Mouse (Mus musculus) frontal cortex, postnatal 10 days (tissue): ENCODE results near the gene Stx1b.

ENCODE experiments used
- DNase-seq, 2 experiments: peaks; one replicate each; pipeline ENCODE4 v3.0.0; 2022; ENCODE audit warnings: low spot score in 2 of 2, mixed read lengths in 1 of 2

The Stx1b gene

DNA sequence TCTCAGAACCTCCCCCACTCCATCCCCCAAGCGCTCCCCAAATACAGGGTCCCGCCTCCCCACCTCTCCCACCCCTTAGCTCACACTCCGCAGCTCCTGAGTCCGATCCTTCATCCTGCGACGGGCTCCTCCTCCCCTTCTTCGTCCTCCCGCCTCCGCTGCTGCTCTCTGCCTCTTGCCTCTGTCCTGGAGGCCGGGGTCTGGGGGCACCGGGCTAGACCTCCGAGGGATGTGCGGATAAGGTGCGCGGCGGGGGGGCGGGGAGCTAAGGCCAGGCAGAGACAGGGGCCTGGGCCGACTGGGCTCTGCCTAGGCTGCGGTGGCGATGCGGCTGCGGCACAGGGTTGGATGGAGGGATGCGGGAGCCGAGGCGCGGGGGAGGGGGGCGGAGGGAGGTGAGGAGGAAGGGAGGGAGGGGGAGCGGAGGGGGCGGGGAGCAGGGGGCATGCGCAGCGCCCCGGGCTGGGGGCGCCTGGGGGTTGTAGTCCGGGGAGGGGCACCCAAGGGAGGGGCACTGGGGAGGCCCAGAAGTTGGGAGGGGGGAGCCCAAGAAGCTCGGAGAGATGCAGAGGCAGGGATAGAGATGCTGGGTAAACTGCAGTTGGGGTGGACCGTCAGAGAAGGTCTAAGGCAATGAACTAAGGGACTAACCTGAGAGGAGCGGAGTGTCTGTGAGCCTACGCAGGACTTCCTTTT lies at the start of gene Stx1b, which contains the start of gene Stx4a:
Gene Stx1b, minus strand, starts transcription at position 374 of the 696 bp plus-strand sequence.
Gene Stx4a, plus strand, starts transcription at position 119 of the 696 bp plus-strand sequence.
- DNase-seq: peak; percentile 69 to 70

DNA sequence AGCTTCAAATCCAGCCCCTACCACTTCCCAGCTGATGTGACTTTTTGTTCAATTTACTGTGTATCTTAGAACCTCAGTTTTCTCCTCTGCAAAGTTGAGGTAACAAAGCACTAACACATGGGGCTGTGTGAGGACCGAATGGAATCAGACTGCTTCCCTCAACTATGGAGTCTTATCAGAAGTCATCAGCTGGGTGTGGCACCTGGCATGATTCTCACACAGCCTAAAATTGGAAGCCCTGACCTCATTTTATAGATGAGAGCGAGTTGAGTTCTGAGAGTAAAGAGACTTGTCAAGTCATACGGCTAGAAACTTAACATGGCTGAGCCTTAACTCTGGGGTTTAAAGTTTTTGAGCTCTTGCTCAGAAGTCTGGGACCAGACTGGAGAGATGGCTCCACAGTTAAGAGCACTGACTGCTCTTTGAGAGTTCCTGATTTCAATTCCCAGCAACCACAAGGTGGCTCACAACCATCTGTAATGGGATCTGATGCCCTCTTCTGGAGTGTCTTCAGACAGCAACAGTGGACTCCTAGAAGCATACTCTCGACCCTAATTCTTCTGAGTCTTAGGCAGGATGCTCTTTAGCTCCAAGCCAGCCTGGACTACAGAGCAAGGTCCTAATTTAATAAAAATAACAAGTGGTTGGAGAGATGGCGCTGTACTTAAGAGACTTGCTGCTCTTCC lies 45.9 kb upstream of the Stx1b start:
- no peak for DNase-seq

GRCm38 (mm10) chr7:127869149-127869810 lies 44.9 kb upstream of the Stx1b start:
- DNase-seq: no peak

DNA sequence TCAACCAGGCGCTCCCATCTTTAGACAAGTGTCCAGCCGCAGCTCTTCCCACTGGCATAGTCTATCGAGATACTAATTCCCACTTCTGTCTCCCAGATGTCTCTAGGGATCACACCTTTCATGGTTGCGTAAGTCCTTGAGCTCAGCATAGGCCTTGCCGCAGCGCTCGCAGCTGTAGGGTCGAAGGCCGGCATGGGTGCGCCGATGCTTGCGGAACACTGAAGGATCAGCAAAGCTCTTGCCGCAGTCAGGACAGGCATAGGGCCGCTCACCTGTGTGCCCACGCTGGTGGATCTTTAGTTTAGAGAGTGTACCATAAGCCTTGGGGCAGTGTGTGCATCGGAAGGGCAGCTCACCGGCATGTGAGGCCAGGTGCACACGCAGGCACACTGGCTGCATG lies 43.3 kb upstream of the Stx1b start:
- DNase-seq: no peak

DNA sequence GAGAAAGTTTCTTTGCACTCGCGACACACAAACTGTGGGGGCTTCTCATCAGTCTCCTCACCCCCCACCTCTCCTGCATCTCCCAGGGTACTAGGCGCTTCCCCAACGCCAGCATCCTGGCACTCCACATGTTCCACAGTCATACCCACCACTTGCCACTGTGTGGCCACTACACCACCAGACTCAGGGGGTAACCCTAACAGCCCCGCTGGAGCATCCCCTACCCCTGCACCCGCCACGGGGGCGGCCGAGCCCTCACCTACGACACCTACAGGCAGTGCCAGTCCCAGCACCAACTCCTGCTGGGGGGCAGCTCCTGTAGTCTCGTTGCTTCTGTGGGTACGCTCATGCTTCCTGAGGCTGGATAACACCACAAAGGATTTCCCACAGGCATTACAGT lies 42.1 kb upstream of the Stx1b start:
- no peak for DNase-seq

GRCm38 (mm10) chr7:127858258-127858657 lies 33.9 kb upstream of the Stx1b start:
- no peak for DNase-seq

DNA sequence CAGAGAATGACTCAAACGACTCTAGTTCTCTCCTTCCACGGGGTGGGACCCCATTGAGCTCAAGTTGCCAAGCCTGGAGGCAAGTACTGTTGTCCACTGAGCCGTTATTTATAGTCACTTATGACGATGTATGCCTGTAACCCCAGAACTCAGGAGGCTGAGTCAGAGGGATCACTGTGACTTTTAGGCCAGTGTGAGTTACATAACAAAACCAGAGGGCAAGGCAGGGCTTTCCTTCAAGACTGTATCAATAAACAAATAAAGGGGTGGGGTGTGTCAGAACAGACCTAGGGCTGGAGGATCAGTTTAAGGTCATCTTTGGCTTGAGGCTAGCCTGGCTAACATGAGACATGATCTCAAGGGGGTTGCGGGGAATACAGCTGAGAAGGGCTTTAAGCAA lies 26.6 kb upstream of the Stx1b start:
- DNase-seq: no peak

- no peak for DNase-seq
Measured at GRCm38 (mm10) chr7:127849973-127850875, 25.9 kb upstream of the Stx1b start.

DNA sequence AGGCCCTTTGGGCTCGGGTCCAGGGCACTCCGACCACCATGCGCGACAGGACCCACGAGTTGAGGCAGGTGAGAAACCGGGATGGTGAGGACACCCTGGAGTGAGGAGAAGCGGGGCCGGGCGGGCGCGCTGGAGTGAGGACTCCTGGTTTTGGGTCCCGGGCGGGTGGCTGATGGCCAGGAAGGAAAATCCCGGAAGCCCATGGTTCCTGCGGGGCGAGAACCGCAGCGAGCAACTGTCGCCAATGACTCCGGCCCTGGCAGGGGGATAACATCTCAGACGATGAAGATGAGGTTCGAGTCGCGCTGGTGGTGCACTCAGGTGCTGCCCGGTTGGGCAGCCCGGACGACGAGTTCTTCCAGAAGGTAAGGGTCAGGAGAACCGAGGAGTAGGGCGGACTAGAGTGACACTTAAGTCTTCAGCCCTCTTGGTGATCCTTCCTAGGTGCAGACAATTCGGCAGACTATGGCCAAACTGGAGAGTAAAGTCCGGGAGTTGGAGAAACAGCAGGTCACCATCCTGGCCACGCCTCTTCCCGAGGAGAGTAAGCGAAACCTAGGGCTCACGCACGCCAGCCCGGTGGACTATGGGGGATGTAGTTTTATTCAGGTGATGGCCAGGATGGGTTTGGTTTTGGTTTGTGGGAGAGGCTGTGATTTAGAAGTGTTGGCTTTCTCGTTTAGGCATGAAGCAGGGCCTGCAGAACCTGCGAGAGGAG lies 17.8 kb upstream of the Stx1b start:
- peak; percentile 63 to 76 for DNase-seq

DNA sequence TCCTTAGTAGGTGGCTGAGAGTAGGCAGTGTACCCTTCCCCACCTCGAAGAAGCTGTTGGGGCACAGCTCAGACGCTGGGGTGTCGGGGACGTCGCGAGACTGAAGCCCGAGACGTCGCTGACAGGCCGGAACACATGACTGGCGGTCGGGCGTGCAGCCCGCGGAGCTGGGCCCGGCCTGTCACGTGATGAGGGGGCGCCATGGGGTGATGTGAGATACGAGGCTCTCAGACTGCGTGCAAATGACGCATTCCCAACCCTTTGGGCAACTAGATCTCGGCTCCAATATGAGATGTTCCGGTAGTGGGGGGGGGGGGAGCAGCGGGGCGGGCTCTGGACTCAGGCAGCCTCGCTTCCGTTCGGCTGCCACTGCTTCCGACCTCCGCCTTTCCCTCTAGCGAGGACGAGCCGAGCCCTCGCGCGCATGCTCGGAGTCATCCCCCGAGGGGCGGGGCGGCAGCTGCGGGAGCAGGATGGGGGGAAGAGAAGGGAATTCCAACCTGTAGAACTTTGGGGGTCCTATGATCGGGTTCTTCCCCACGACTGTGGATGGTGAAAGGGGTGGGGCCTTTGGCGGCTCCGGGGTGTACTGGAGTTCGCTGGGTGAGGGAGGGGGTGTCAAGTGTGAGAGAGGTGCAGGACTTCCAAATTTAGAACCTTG lies 17.1 kb upstream of the Stx1b start:
- DNase-seq: peak; percentile 96 to 98

DNA sequence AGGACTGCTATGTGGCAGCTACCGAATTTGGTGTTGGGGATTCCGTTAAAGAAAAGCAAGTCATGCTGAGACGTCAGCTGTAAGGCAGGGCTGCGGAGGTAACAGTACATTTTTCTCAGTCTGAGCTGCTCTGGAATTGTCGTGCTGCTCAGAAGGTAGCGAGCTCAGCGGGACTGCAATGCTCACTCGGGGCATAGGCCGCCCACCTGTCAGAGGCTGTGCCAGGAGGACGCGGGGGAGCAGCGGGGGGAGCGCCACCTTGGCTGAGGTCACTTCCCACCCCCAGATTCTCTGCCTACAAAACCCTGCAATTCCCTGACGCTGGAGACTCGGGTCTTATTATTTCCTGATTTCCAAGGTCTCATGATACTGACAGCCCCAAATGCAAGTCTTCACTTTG lies 16.5 kb upstream of the Stx1b start:
- peak; percentile 66 to 78 for DNase-seq

DNA sequence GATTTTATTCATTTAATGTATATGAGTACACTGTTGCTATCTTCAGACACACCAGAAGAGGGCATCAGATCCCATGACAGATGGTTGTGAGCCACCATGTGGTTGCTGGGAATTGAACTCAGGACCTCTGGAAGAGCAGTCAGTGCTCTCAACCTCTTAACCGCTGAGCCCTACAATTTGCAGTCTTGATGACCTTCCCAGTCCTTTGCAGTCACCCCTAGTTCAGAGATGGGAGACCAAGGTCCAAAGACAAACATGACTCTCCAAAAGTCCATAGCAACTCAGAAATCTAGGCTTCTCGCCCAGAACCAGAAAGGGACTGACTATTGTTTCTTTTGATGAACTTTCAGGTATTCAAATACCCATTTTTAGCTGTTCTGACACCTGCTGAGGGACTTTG lies 15.7 kb upstream of the Stx1b start:
- DNase-seq: peak in 1 of 2 experiments; percentile 4

GRCm38 (mm10) chr7:127837878-127838277 lies 13.5 kb upstream of the Stx1b start:
- peak in 1 of 2 experiments; percentile 4 for DNase-seq

- DNase-seq: no peak
Measured at GRCm38 (mm10) chr7:127837473-127837872, 13.1 kb upstream of the Stx1b start.

- DNase-seq: no peak
Measured at GRCm38 (mm10) chr7:127835550-127835949, 11.2 kb upstream of the Stx1b start.

- DNase-seq: no peak
Measured at GRCm38 (mm10) chr7:127823236-127824171, 845 bp downstream of the Stx1b start.

- DNase-seq: no peak
Measured at GRCm38 (mm10) chr7:127822494-127822893, 1.9 kb downstream of the Stx1b start.

- no peak for DNase-seq
Measured at GRCm38 (mm10) chr7:127820836-127821509, 3.4 kb downstream of the Stx1b start.

- peak in 1 of 2 experiments; percentile 5 for DNase-seq
Measured at GRCm38 (mm10) chr7:127817776-127818175, 6.6 kb downstream of the Stx1b start.
